Mouse (Mus musculus) cerebellum, adult 2 months (tissue): ENCODE measurements at regions not wholly inside any gene's neighbourhood (a gene's known extent, or its start where the extent isn't known, plus 50 kb on each side); places are given as distances from the start of the nearest gene placed in this dataset.
A peak's percentile ranks its signal among the peaks of the same experiment; 100 is the strongest.

Experiments used
- DNase-seq, 2 experiments: peaks; one replicate each; pipeline ENCODE4 v3.0.0; 2021
- H3K27ac ChIP-seq: fragments of 200-500 bp; 2 replicates; pipeline ENCODE4 v1.5.1; 2012; ENCODE audit warnings: low read length, control low read depth, inconsistent platforms; ENCODE audit not compliant: insufficient read depth
- H3K27me3 ChIP-seq: fragments of 200-500 bp; 2 replicates; pipeline ENCODE4 v1.6.1; 2012; ENCODE audit warnings: inconsistent platforms, mild to moderate bottlenecking, low read length, moderate library complexity; ENCODE audit not compliant: control insufficient read depth, insufficient read depth
- H3K4me1 ChIP-seq: fragments of 200-500 bp; 2 replicates; pipeline ENCODE4 v1.6.1; 2011; ENCODE audit warnings: low read length; ENCODE audit not compliant: control insufficient read depth, insufficient read depth
- H3K4me3 ChIP-seq: fragments of 200-500 bp; replicated peaks from 2 replicates; pipeline ENCODE3; 2011; ENCODE audit warnings: mild to moderate bottlenecking, low read depth, low read length, control low read depth; ENCODE audit not compliant: insufficient read depth
- CTCF ChIP-seq: fragments of 200-500 bp; IDR thresholded peaks from 2 replicates; pipeline ENCODE4 v1.5.1; 2011; ENCODE audit warnings: low read depth, mild to moderate bottlenecking, control low read depth, low read length, moderate library complexity, borderline replicate concordance; ENCODE audit not compliant: insufficient read depth
- POLR2A ChIP-seq: fragments of 200-500 bp; IDR thresholded peaks from 2 replicates; pipeline ENCODE4 v1.6.1; 2011; ENCODE audit warnings: low read length, control low read depth, borderline replicate concordance; ENCODE audit not compliant: insufficient read depth
- WGBS: fragments of 180-500 bp; shearing (Covaris S2); methylation state at CpG from one replicate; pipeline ENCODE4 v1.1.7; 2018; 5-methylcytosine and 5-hydroxymethylcytosine counted together

DNA sequence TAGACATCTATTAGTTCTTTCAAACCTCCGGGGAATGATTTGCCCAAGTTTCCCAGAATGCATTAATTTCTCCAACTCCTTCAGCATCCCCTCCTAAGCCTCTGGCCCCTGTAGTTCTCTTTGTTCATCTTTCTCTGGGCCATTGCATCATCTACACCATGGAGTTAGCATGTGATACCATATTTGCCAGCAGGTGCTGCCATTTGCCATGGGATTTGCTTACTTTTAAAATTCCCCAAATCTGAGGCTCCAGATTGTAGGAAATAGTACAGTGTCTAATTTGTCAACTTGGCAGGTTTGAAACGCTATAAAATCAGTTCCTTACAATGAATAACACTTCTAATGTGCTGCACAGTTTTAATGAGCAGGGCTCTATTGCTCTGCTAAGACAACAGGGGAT, 98.7 kb upstream of the Gm6657 start:
- H3K4me3 ChIP-seq, result no peak overlapping the region
- H3K4me1 ChIP-seq, result peaks cover 12% of the 10 kb centered on the region; the same call in 1 of the 2 replicates
- DNase-seq, result no peak
- no peaks in the 10 kb centered on the region for H3K27me3 ChIP-seq
- TF ChIP-seq CTCF, result no peak
- no peak for TF ChIP-seq POLR2A
- 78% methylated on average over 2 of the region's 2 CpGs for WGBS
- H3K27ac ChIP-seq, result no peak overlapping the region

DNA sequence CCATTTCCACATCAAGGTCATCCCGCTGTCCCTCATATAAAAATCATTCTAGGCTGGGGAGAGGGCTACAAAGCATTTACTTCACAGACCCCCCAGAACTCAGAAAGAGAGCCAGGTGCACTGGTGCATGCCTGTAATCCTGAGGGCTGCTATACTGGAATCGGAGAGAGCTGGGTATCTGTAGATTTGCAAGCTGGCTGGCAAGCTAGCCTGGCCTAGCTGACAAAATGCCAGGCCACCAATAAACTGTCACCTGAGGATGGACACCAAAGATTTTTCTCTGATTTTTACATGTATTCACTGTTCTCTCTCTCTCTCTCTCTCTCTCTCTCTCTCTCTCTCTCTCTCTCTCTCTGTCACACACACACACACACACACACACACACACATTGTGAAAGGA, 98.1 kb upstream of the Gm6657 start:
- 61% methylated on average over 2 of the region's 2 CpGs for WGBS
- DNase-seq, result peak in 1 of 2 experiments; percentile 30
- no peaks in the 10 kb centered on the region for H3K27me3 ChIP-seq
- TF ChIP-seq POLR2A, result no peak
- no peak for TF ChIP-seq CTCF
- peaks cover 12% of the 10 kb centered on the region; the same call in 1 of the 2 replicates for H3K4me1 ChIP-seq
- H3K4me3 ChIP-seq, result no peak overlapping the region
- no peak overlapping the region for H3K27ac ChIP-seq

DNA sequence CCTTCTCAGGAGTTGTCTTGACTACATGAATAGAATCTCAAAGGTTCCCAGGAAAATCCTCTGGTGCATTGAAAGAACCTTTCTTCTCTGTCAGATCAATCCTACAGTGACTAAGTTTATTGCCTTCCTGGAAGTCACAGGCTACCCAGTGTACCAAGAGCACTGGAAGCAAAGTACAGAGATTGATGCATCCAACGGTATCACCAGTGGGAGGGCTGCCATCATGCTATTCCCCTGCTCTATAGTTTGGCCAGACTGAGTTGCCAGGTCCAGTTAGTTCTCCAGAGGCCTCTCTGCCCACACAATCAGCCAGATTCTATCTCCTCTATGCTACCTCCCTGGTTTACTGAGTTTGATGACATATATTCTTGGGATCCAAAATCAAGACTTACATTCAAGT, 96.9 kb upstream of the Gm6657 start:
- DNase-seq, result no peak
- WGBS, result 41% methylated on average over 1 of the region's 1 CpGs
- Histone ChIP-seq H3K4me1 (peaks cover 12% of the 10 kb centered on the region; the same call in 1 of the 2 replicates), H3K27me3 (no peaks in the 10 kb centered on the region), H3K4me3 (no peak overlapping the region), H3K27ac (no peak overlapping the region)
- TF ChIP-seq POLR2A (no peak), CTCF (no peak)

- no peak for DNase-seq
- Histone ChIP-seq H3K4me3 (no peak overlapping the region), H3K4me1 (peaks cover 12% of the 10 kb centered on the region; the same call in 1 of the 2 replicates), H3K27ac (no peak overlapping the region), H3K27me3 (no peaks in the 10 kb centered on the region)
- TF ChIP-seq CTCF (no peak), POLR2A (no peak)
- WGBS, result 53% methylated on average over 2 of the region's 2 CpGs
Observed at GRCm38 (mm10) chr12:78097692-78098091, 96.3 kb upstream of the Gm6657 start.

DNA sequence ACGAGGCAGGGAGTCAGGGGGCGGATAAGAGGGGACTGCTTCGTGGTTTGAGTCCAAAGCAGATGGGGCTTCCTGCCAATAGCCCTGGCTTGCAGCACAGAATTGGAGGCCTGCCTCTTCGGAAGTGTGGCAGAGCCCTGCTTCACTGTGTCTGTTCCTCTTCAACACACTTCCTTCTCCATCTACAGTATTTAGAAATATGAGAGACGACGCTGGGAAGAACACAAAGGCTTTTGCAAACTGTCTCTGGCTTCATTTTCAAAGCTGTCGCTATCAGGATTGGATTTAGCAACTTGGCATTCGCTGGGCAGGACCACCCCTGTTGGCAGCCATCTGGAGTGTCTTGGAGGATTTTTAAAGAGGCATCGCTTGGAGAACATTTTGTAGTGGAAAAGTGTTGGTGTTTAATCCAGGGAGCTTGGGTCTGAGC, 95.3 kb upstream of the Gm6657 start:
- peak; percentile 70 to 73 for DNase-seq
- WGBS, result 5% methylated on average over 9 of the region's 9 CpGs
- Histone ChIP-seq H3K27me3 (no peaks in the 10 kb centered on the region), H3K4me3 (no peak overlapping the region), H3K27ac (0 out of 2 replicates have a peak overlapping the region, but pooled peaks have one; percentile 12), H3K4me1 (peaks cover 12% of the 10 kb centered on the region; the same call in 1 of the 2 replicates)
- TF ChIP-seq CTCF (no peak), POLR2A (no peak)

- H3K27me3 ChIP-seq, result no peaks in the 10 kb centered on the region
- peaks cover 12% of the 10 kb centered on the region; the same call in 1 of the 2 replicates for H3K4me1 ChIP-seq
- WGBS, result 49% methylated on average over 4 of the region's 4 CpGs
- TF ChIP-seq POLR2A, result no peak
- no peak for TF ChIP-seq CTCF
- H3K27ac ChIP-seq, result no peak overlapping the region
- peak; percentile 42 to 72 for DNase-seq
- no peak overlapping the region for H3K4me3 ChIP-seq
Observed at GRCm38 (mm10) chr12:78099761-78100160, 94.3 kb upstream of the Gm6657 start.

- DNase-seq, result no peak
- Histone ChIP-seq H3K27me3 (no peaks in the 10 kb centered on the region), H3K4me3 (no peak overlapping the region), H3K4me1 (peaks cover 12% of the 10 kb centered on the region; the same call in 1 of the 2 replicates), H3K27ac (no peak overlapping the region)
- TF ChIP-seq CTCF (no peak), POLR2A (no peak)
- 87% methylated on average over 3 of the region's 3 CpGs for WGBS
Observed at GRCm38 (mm10) chr12:78100756-78101155, 93.3 kb upstream of the Gm6657 start.

GRCm38 (mm10) chr12:78109931-78110330, 84.1 kb upstream of the Gm6657 start:
- WGBS, result 91% methylated on average over 1 of the region's 1 CpGs
- TF ChIP-seq POLR2A (no peak), CTCF (no peak)

More at GRCm38 (mm10) chr12:78109931-78110330, 84.1 kb upstream of the Gm6657 start:
- Histone ChIP-seq H3K4me1 (no peaks in the 10 kb centered on the region), H3K27ac (no peak overlapping the region), H3K4me3 (no peak overlapping the region), H3K27me3 (no peaks in the 10 kb centered on the region)
- no peak for DNase-seq
